Mouse (Mus musculus): ENCODE results near the gene Slc16a3. TPM values are rescaled to one million over a fixed set of nuclear protein-coding genes. Genes with fewer than 3 reads are reported as not detected.

Gene Slc16a3
- polyA plus RNA-seq, 1 experiment from 2014 or later: 63.5 TPM

DNA sequence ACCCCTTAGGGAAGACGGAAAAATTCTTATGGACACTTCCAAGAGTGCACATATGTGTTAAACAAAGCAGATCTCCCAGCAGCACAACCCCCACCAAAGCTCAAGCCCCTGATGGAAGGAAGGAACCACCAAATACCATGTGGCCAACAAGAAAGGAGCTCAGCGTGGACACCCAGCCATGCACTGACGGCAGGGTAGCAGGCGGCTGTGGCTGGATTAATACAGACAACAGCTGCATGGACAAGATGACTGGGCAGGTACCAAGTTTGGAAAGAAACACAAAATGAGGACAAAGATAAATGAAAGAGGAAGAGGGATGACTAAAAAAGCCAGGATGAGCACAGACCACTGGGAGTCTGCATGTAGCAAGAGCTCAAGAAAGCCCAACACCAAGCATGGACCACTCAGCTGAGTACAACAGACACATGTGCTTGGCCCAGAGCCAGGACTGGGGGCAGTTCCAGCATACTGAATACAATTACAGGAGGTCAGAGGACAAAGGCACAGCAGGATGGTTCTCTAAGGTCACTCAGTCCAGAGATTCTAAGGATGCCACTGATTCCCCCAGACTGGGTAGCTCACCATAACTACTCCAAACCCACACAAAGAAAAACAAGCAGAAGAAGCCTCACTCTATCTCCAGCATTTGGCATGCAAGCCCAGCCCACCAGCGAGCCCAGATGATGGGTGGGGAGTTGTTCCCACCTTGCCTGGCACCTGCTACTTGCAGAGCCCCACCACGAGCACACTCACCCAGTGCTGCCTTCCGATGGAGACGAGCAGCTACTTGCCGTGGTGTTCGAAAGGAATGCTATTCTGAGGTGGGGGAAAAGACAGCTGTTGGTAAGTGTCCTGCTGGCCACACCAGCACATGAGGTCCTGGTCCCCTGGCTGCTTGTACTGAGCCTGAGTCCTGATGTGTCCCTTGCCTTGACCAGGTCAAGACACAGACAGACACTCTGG lies 16.2 kb downstream of the Slc16a3 start:
- H3K4me2 ChIP-seq (replicated peaks; ENCODE audit: low read depth, low read length): no peak overlapping the region
- no peaks in the 10 kb centered on the region for H3K27me3 ChIP-seq (ENCODE audit: insufficient read depth, low read length)
- H3K4me3 ChIP-seq (ENCODE audit: low read length): no peak overlapping the region
- ATAC-seq (ENCODE audit: low FRiP score, low TSS enrichment): no peak
- 86% methylated on average over 10 of the region's 10 CpGs for WGBS
- H3K9ac ChIP-seq (replicated peaks; ENCODE audit: low read length): no peak overlapping the region
- no peaks in the 10 kb centered on the region for H3K9me3 ChIP-seq (ENCODE audit: low read length)
- H3K4me1 ChIP-seq (ENCODE audit: insufficient read depth, low read length): peaks cover 8% of the 10 kb centered on the region
- H3K27ac ChIP-seq (ENCODE audit: low read length): no peak overlapping the region
- H3K36me3 ChIP-seq (ENCODE audit: insufficient read depth, low read length): peaks cover 76% of the 10 kb centered on the region

DNA sequence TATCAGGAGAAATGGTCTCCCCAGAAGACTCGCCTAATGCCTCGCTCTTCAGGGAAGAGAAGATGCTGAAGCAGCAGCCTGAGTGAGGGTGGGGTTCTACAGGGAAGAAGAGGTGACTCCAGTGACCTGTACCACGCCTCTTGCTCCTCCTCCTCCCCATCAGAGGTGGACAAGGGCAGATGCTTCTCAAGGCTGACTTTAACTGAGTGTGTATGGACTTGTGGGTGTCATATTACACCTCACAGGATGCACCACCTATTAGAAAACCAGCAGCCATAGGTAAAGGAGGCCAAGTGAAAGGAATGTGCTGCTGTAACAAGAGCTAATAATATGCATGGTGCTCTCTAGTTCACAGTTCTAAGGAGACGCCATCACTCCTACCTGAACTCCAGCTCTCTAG lies 17.3 kb downstream of the Slc16a3 start:
- ATAC-seq (ENCODE audit: low FRiP score, low TSS enrichment): peak; percentile 32
- H3K27ac ChIP-seq (ENCODE audit: low read length): no peak overlapping the region
- H3K9me3 ChIP-seq (ENCODE audit: low read length): no peaks in the 10 kb centered on the region
- no peaks in the 10 kb centered on the region for H3K27me3 ChIP-seq (ENCODE audit: insufficient read depth, low read length)
- H3K4me2 ChIP-seq (replicated peaks; ENCODE audit: low read depth, low read length): no peak overlapping the region
- peaks cover 8% of the 10 kb centered on the region for H3K4me1 ChIP-seq (ENCODE audit: insufficient read depth, low read length)
- H3K9ac ChIP-seq (replicated peaks; ENCODE audit: low read length): no peak overlapping the region
- H3K4me3 ChIP-seq (ENCODE audit: low read length): no peak overlapping the region
- peaks cover 87% of the 10 kb centered on the region for H3K36me3 ChIP-seq (ENCODE audit: insufficient read depth, low read length)
- 50% methylated on average over 4 of the region's 4 CpGs for WGBS

DNA sequence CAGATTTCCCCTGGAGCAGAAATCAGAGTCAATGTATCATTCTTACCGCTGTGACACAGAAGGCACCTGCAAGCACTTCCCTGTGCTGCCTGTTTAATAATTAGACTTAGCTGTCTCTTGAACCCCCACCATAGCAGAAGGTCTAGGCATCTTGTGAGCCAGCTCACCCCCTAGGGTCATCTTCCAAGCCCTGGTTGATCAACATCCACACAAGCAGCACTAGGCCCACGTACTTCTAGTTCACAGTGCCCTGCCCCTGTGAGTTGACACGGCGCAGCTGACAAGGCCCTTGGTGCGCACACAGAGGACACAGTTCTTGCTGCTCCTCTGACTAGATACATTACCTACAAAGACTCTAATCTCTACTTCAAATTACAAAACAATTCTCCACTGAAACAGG lies 21.5 kb downstream of the Slc16a3 start:
- no peaks in the 10 kb centered on the region for H3K27me3 ChIP-seq (ENCODE audit: insufficient read depth, low read length)
- H3K36me3 ChIP-seq (ENCODE audit: insufficient read depth, low read length): peaks cover 93% of the 10 kb centered on the region
- no peak overlapping the region for H3K27ac ChIP-seq (ENCODE audit: low read length)
- no peak overlapping the region for H3K4me2 ChIP-seq (replicated peaks; ENCODE audit: low read depth, low read length)
- H3K4me1 ChIP-seq (ENCODE audit: insufficient read depth, low read length): peaks cover 6% of the 10 kb centered on the region
- H3K9me3 ChIP-seq (ENCODE audit: low read length): no peaks in the 10 kb centered on the region
- WGBS: 87% methylated on average over 5 of the region's 5 CpGs
- ATAC-seq (ENCODE audit: low FRiP score, low TSS enrichment): no peak
- no peak overlapping the region for H3K9ac ChIP-seq (replicated peaks; ENCODE audit: low read length)
- no peak overlapping the region for H3K4me3 ChIP-seq (ENCODE audit: low read length)

DNA sequence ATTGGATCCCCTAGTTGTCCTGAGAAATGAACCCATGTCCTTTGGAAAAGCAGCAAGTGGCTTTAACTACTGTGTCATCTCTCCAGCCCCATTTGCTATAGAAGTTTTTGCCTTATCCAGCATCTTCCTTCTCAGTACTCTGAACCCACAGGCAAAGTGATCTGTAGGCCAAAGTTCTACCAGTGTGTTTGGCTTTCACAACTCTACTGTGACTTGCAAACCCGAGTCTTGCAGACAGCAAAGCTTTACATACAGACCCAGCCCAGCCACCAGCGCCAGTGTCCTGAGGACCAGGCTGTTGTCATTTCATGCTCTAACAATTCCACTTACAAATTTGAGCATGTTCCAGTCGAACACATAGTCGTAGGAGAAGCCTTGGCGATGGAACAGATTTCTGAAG lies 23.0 kb downstream of the Slc16a3 start:
- no peak overlapping the region for H3K4me2 ChIP-seq (replicated peaks; ENCODE audit: low read depth, low read length)
- H3K9ac ChIP-seq (replicated peaks; ENCODE audit: low read length): no peak overlapping the region
- ATAC-seq (ENCODE audit: low FRiP score, low TSS enrichment): no peak
- no peaks in the 10 kb centered on the region for H3K9me3 ChIP-seq (ENCODE audit: low read length)
- no peaks in the 10 kb centered on the region for H3K27me3 ChIP-seq (ENCODE audit: insufficient read depth, low read length)
- H3K4me1 ChIP-seq (ENCODE audit: insufficient read depth, low read length): 0 out of 2 replicates have a peak, but pooled peaks cover 5% of the 10 kb centered on the region
- 88% methylated on average over 5 of the region's 5 CpGs for WGBS
- H3K36me3 ChIP-seq (ENCODE audit: insufficient read depth, low read length): peaks cover 87% of the 10 kb centered on the region
- no peak overlapping the region for H3K27ac ChIP-seq (ENCODE audit: low read length)
- no peak overlapping the region for H3K4me3 ChIP-seq (ENCODE audit: low read length)

DNA sequence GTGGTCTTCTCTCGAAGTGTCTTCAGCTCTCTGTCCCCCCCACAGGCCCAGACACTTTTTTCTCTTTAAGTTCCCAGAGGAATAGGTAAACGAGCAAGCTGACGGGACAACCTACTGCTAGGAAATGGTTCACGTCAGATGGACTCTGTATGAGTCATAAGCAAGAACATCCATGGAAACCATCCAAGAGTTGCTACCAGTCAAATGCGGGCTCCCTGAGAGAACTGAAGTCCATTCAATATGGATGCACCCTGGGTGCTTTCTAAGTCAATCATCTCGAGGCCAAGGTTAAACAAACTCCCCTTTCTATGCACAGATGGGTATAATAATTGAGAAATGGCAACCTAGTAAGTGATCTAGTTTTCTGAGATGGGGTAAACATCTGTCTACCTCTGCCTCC lies 25.0 kb downstream of the Slc16a3 start:
- Histone ChIP-seq H3K9me3 (ENCODE audit: low read length) (no peaks in the 10 kb centered on the region), H3K36me3 (ENCODE audit: insufficient read depth, low read length) (peaks cover 75% of the 10 kb centered on the region)
- WGBS: 78% methylated on average over 6 of the region's 6 CpGs

DNA sequence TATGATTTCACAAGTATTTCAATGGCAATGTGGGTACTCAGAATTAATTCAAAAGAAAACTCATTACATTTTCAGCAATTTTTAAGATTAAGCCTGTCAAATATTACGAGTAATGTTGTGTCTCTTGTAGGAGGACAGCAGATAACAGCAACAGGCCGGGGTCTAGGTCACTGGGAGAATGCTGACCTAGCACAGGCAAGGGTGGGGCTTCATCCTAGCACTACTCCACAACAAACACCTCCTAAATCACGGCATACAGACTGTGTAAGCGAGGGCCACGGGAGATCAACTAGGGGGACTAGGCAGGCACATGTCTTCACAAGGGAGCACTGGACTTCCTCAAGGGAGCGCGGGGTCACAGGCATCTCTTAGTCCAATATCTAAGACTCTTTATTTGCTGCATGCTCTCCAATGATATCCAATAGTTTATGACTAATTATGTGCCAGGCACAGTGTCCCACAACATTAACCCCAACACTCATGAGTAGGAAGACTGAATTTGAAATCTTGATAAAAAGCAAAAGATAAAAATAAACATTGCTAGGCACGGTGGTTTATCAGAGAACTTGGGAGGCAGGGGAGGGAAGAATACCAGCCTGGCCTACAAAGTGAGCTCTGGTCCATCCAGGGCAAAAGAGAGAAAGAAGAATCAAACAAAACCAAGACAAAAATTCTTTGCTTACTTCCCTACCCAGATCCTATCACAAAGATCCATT lies 31.6 kb downstream of the Slc16a3 start:
- WGBS: 74% methylated on average over 8 of the region's 8 CpGs
- Histone ChIP-seq H3K27me3 (ENCODE audit: insufficient read depth, low read length) (no peaks in the 10 kb centered on the region), H3K4me2 (replicated peaks; ENCODE audit: low read depth, low read length) (no peak overlapping the region), H3K4me1 (ENCODE audit: insufficient read depth, low read length) (0 out of 2 replicates have a peak, but pooled peaks cover 2% of the 10 kb centered on the region), H3K9me3 (ENCODE audit: low read length) (no peaks in the 10 kb centered on the region), H3K36me3 (ENCODE audit: insufficient read depth, low read length) (peaks cover 67% of the 10 kb centered on the region), H3K4me3 (ENCODE audit: low read length) (no peak overlapping the region), H3K9ac (replicated peaks; ENCODE audit: low read length) (no peak overlapping the region), H3K27ac (ENCODE audit: low read length) (no peak overlapping the region)
- ATAC-seq (ENCODE audit: low FRiP score, low TSS enrichment): no peak

More for the DNA sequence above, 25.0 kb downstream of the Slc16a3 start:
- Histone ChIP-seq H3K9ac (replicated peaks; ENCODE audit: low read length) (no peak overlapping the region), H3K27ac (ENCODE audit: low read length) (no peak overlapping the region), H3K4me2 (replicated peaks; ENCODE audit: low read depth, low read length) (no peak overlapping the region), H3K27me3 (ENCODE audit: insufficient read depth, low read length) (no peaks in the 10 kb centered on the region), H3K4me1 (ENCODE audit: insufficient read depth, low read length) (no peaks in the 10 kb centered on the region), H3K4me3 (ENCODE audit: low read length) (no peak overlapping the region)
- ATAC-seq (ENCODE audit: low FRiP score, low TSS enrichment): no peak

DNA sequence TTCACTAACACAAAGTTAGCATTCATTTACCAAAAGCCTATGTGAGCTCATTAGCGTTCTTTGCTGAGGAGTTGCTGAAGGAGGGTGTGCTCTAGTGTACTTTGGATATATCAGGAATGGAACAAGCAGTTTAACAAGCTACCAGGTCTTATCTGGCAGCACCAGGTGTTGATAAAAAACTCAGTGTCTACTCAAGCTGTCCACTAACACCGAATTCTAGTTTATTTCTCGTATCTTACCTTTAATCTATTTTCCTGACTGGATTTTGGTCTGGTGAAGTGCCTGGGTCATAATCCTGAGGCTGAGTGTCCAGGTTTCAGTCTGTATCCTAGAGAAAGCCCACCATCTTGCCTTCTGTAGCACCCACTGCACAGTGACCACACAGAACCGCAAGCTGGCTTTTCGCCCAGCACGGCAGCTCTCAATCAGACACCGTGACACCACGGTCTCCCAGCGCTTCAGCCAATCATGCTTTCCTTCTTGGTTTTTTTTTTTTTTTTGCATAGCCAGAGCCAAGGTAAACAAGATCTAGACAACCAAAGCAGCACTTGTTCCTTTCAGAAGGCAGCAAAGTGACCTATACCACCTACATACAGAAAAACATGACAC lies 32.3 kb downstream of the Slc16a3 start:
- peaks cover 61% of the 10 kb centered on the region for H3K36me3 ChIP-seq (ENCODE audit: insufficient read depth, low read length)

DNA sequence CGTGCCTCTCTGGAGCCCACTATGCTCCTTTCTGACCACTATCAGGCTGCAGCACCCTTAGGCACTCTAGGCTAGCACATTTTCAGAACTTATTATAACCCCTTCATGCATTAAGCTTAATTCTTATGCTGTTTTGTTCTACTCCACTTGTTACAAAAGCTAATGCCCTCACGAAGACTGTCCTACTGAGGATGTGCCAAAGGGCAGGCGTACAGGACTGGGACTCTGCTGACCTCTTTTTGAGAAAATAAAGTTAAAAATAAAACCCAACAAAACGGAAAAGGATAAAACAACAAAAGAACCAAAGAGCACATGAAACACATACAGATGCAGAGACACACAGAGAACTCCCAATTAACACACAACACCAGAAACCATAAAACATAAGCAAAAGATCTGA lies 33.4 kb downstream of the Slc16a3 start:
- Histone ChIP-seq H3K9me3 (ENCODE audit: low read length) (no peaks in the 10 kb centered on the region), H3K4me2 (replicated peaks; ENCODE audit: low read depth, low read length) (no peak overlapping the region), H3K27ac (ENCODE audit: low read length) (no peak overlapping the region), H3K4me3 (ENCODE audit: low read length) (no peak overlapping the region), H3K9ac (replicated peaks; ENCODE audit: low read length) (no peak overlapping the region), H3K36me3 (ENCODE audit: insufficient read depth, low read length) (peaks cover 71% of the 10 kb centered on the region), H3K4me1 (ENCODE audit: insufficient read depth, low read length) (0 out of 2 replicates have a peak, but pooled peaks cover 2% of the 10 kb centered on the region), H3K27me3 (ENCODE audit: insufficient read depth, low read length) (no peaks in the 10 kb centered on the region)
- no peak for ATAC-seq (ENCODE audit: low FRiP score, low TSS enrichment)
- WGBS: 86% methylated on average over 4 of the region's 4 CpGs

More for the DNA sequence above, 32.3 kb downstream of the Slc16a3 start:
- Histone ChIP-seq H3K27me3 (ENCODE audit: insufficient read depth, low read length) (no peaks in the 10 kb centered on the region), H3K9ac (replicated peaks; ENCODE audit: low read length) (no peak overlapping the region), H3K9me3 (ENCODE audit: low read length) (no peaks in the 10 kb centered on the region), H3K4me2 (replicated peaks; ENCODE audit: low read depth, low read length) (no peak overlapping the region), H3K4me1 (ENCODE audit: insufficient read depth, low read length) (0 out of 2 replicates have a peak, but pooled peaks cover 2% of the 10 kb centered on the region), H3K4me3 (ENCODE audit: low read length) (no peak overlapping the region), H3K27ac (ENCODE audit: low read length) (no peak overlapping the region)
- ATAC-seq (ENCODE audit: low FRiP score, low TSS enrichment): no peak
- 67% methylated on average over 9 of the region's 9 CpGs for WGBS

DNA sequence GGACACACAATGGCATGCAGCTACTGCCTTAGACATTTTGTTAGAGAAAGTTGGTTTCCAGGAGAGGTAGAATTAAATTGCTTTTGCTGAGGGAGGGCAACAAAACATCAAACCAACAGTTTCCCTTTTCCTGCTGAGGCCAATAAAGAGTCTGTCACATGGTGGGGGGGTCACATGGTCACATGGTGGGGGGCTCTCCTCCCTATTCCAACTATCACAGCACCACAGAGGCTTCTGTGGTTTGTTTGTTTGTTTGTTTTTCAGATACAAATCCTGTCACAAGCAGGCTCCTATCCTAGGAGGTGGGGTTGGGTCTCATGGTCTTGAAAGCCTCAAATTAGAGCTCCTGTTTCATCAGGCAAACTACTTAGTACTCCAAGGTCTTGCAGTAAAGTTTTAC lies 34.2 kb downstream of the Slc16a3 start:
- Histone ChIP-seq H3K4me3 (ENCODE audit: low read length) (no peak overlapping the region), H3K4me1 (ENCODE audit: insufficient read depth, low read length) (peaks cover 2% of the 10 kb centered on the region; the same call in 1 of the 2 replicates), H3K9me3 (ENCODE audit: low read length) (no peaks in the 10 kb centered on the region), H3K27ac (ENCODE audit: low read length) (no peak overlapping the region), H3K9ac (replicated peaks; ENCODE audit: low read length) (no peak overlapping the region), H3K4me2 (replicated peaks; ENCODE audit: low read depth, low read length) (no peak overlapping the region), H3K27me3 (ENCODE audit: insufficient read depth, low read length) (no peaks in the 10 kb centered on the region), H3K36me3 (ENCODE audit: insufficient read depth, low read length) (peaks cover 70% of the 10 kb centered on the region)
- no peak for ATAC-seq (ENCODE audit: low FRiP score, low TSS enrichment)

Measured in kidney, embryonic 16.5 days (tissue).